Mouse (Mus musculus) olfactory bulb, adult 2 months (tissue): ENCODE data around the gene Tmem40. TPM values are rescaled to one million over a fixed set of nuclear protein-coding genes. Genes with fewer than 3 reads are reported as not detected.
A peak's percentile ranks its signal among the peaks of the same experiment; 100 is the strongest.

Experiments
- H3K27ac ChIP-seq: fragments of 200-500 bp; 2 replicates; pipeline ENCODE4 v1.5.1; 2012; ENCODE audit warnings: low read depth, low read length; ENCODE audit not compliant: insufficient read depth
- H3K4me1 ChIP-seq: fragments of 200-500 bp; 2 replicates; pipeline ENCODE4 v1.6.1; 2012; ENCODE audit warnings: low read length; ENCODE audit not compliant: control insufficient read depth, insufficient read depth
- H3K4me3 ChIP-seq: fragments of 200-500 bp; 2 replicates; pipeline ENCODE4 v1.5.1; 2012; ENCODE audit warnings: mild to moderate bottlenecking, low read depth, low read length, moderate library complexity; ENCODE audit not compliant: insufficient read depth
- CTCF ChIP-seq: fragments of 200-500 bp; IDR thresholded peaks from 2 replicates; pipeline ENCODE4 v1.5.1; 2012; ENCODE audit warnings: low read depth, mild to moderate bottlenecking, low read length, moderate library complexity; ENCODE audit not compliant: insufficient read depth
- POLR2A ChIP-seq: fragments of 200-500 bp; IDR thresholded peaks from 2 replicates; pipeline ENCODE4 v1.6.1; 2012; ENCODE audit warnings: mild to moderate bottlenecking, low read depth, low read length, moderate library complexity; ENCODE audit not compliant: insufficient read depth
- WGBS: fragments of 180-500 bp; shearing (Covaris S2); methylation state at CpG from one replicate; pipeline ENCODE4 v1.1.7; 2018; 5-methylcytosine and 5-hydroxymethylcytosine counted together
- polyA plus RNA-seq: library from polyadenylated mRNA; stranded (reverse); fragments of >200 nt; gene quantifications from 2 replicates; pipeline ENCODE4 v1.2.4, GENCODE M21; 2012; ENCODE audit warnings: low replicate concordance; ENCODE audit not compliant: missing spikeins, insufficient read depth, insufficient read length

Tmem40 gene
- polyA plus RNA-seq, 1 experiment: not detected

- peaks cover 6% of the 10 kb centered on the region for H3K4me1 ChIP-seq
- H3K4me3 ChIP-seq: no peak overlapping the region
- no peak for TF ChIP-seq POLR2A
- 94% methylated on average over 3 of the region's 3 CpGs for WGBS
- no peak overlapping the region for H3K27ac ChIP-seq
These were observed 39.6 kb upstream of the Tmem40 start for GRCm38 (mm10) chr6:115801811-115802210.

GRCm38 (mm10) chr6:115792691-115793215 is 30.5 kb upstream of the Tmem40 start:
- H3K27ac ChIP-seq: no peak overlapping the region
- H3K4me3 ChIP-seq: no peak overlapping the region
- TF ChIP-seq POLR2A (no peak), CTCF (no peak)
- H3K4me1 ChIP-seq: peaks cover 16% of the 10 kb centered on the region
- 59% methylated on average over 21 of the region's 21 CpGs for WGBS

- peaks cover 16% of the 10 kb centered on the region for H3K4me1 ChIP-seq
- no peak overlapping the region for H3K27ac ChIP-seq
- H3K4me3 ChIP-seq: no peak overlapping the region
- 66% methylated on average over 34 of the region's 34 CpGs for WGBS
- TF ChIP-seq CTCF (no peak), POLR2A (no peak)
These were observed 29.9 kb upstream of the Tmem40 start for GRCm38 (mm10) chr6:115791842-115792686.

- H3K4me1 ChIP-seq: peaks cover 16% of the 10 kb centered on the region
- WGBS: 90% methylated on average over 10 of the region's 10 CpGs
- no peak overlapping the region for H3K27ac ChIP-seq
- H3K4me3 ChIP-seq: no peak overlapping the region
- TF ChIP-seq POLR2A (no peak), CTCF (no peak)
These were observed 28.8 kb upstream of the Tmem40 start for GRCm38 (mm10) chr6:115791016-115791415.

- TF ChIP-seq POLR2A (no peak), CTCF (no peak)
- H3K27ac ChIP-seq: no peak overlapping the region
- no peak overlapping the region for H3K4me3 ChIP-seq
- 97% methylated on average over 3 of the region's 3 CpGs for WGBS
- no peaks in the 10 kb centered on the region for H3K4me1 ChIP-seq
These were observed 20.6 kb upstream of the Tmem40 start for GRCm38 (mm10) chr6:115782781-115783180.

- no peak overlapping the region for H3K27ac ChIP-seq
- no peak overlapping the region for H3K4me3 ChIP-seq
- 55% methylated on average over 9 of the region's 9 CpGs for WGBS
- TF ChIP-seq POLR2A (no peak), CTCF (no peak)
- H3K4me1 ChIP-seq: peaks cover 18% of the 10 kb centered on the region
These were observed 14.2 kb upstream of the Tmem40 start for GRCm38 (mm10) chr6:115776363-115776762.

GRCm38 (mm10) chr6:115775838-115776237 is 13.6 kb upstream of the Tmem40 start:
- H3K4me1 ChIP-seq: peaks cover 18% of the 10 kb centered on the region
- no peak overlapping the region for H3K4me3 ChIP-seq
- no peak overlapping the region for H3K27ac ChIP-seq
- WGBS: 57% methylated on average over 3 of the region's 3 CpGs
- TF ChIP-seq POLR2A: no peak
- no peak for TF ChIP-seq CTCF

- TF ChIP-seq CTCF (no peak), POLR2A (no peak)
- no peak within 1 kb of the TSS for H3K27ac ChIP-seq
- H3K4me1 ChIP-seq: peaks cover 18% of the 10 kb centered on the region
- H3K4me3 ChIP-seq: peak within 1 kb of the TSS; percentile 59
- WGBS: under 1% methylated on average over 23 of the region's 28 CpGs
These were observed 12.3 kb upstream of the Tmem40 start, which contains the start of gene Cand2 for GRCm38 (mm10) chr6:115774501-115774921. Gene Cand2 (plus strand): TSS chr6:115774538.

GRCm38 (mm10) chr6:115773966-115774413 is 11.8 kb upstream of the Tmem40 start:
- H3K27ac ChIP-seq: no peak overlapping the region

GRCm38 (mm10) chr6:115772604-115773003 is 10.4 kb upstream of the Tmem40 start:
- TF ChIP-seq POLR2A (no peak), CTCF (no peak)
- Histone ChIP-seq H3K4me3 (no peak overlapping the region), H3K4me1 (peaks cover 18% of the 10 kb centered on the region), H3K27ac (no peak overlapping the region)
- WGBS: 100% methylated on average over 1 of the region's 1 CpGs

More at GRCm38 (mm10) chr6:115773966-115774413, 11.8 kb upstream of the Tmem40 start:
- Histone ChIP-seq H3K4me1 (peaks cover 18% of the 10 kb centered on the region), H3K4me3 (peak overlapping the region; percentile 59)
- WGBS: 2% methylated on average over 14 of the region's 14 CpGs
- TF ChIP-seq POLR2A: no peak
- no peak for TF ChIP-seq CTCF
